Mouse (Mus musculus): ENCODE measurements around the gene BC055324. TPM values are rescaled to one million over a fixed set of nuclear protein-coding genes. Genes with fewer than 3 reads are reported as not detected.

BC055324 gene
- total and polyA plus RNA-seq, 2 experiments = 0.10 to 0.37 TPM

GRCm38 (mm10) chr1:164019789-164020188 lies 25.2 kb upstream of the BC055324 start:
- Histone ChIP-seq H3K4me3 (ENCODE audit: insufficient read depth, low read depth, low read length) (no peak overlapping the region), H3K27me3 (ENCODE audit: control insufficient read depth, insufficient read depth, low read length) (no peaks in the 10 kb centered on the region), H3K27ac (replicated peaks; ENCODE audit: insufficient read depth, low read depth, low read length) (no peak overlapping the region), H3K9ac (ENCODE audit: low read depth, low read length) (no peak overlapping the region), H3K36me3 (ENCODE audit: control insufficient read depth, insufficient read depth, low read length) (no peaks in the 10 kb centered on the region), H3K79me2 (ENCODE audit: control insufficient read depth, insufficient read depth, low read length) (no peaks in the 10 kb centered on the region), H3K4me1 (ENCODE audit: control insufficient read depth, insufficient read depth, low read length) (no peaks in the 10 kb centered on the region)
- 74% methylated on average over 6 of the region's 6 CpGs for WGBS
- no peak for TF ChIP-seq CTCF (IDR thresholded peaks at IDR 0.05; ENCODE audit: low read depth, low read length)
- no peak for TF ChIP-seq POLR2A (IDR thresholded peaks at IDR 0.05; ENCODE audit: extremely low read depth, insufficient read depth, low read length)
- no peak for DNase-seq (ENCODE audit: extremely low read depth, low read depth, low spot score)

DNA sequence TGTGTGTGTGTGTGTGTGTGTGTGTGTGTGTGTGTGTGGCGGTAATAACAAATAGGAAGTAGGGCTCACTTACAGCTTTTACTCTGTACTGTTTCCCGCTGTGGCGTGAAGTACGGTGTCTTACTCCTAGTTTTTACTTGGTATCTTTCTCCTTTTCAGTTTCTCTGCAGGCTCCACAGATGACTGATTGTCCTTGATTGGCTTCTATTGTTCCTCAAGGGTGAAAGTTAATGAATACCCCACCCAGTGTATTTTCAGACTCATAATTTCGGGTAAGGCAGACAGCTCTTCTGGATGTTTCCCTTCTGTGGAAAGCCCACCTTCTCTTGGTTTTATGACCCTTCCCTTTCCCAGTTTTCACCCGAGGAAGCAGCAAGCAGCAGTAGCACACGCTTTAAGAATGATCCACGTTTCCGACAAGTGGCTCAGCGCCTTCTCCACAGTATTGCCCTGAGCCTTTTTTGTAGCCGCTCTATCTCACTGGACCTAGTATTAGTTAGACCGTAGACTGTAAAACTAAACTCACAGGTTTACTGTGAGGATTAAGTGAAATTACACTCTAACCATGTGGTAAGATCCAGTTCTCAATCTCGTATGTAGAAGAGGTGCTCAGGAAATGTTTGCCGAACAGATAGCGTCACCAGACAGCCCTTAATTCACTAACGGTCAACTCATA lies 23.8 kb upstream of the BC055324 start:
- no peak overlapping the region for H3K4me3 ChIP-seq (ENCODE audit: insufficient read depth, low read depth, low read length)
- H3K27ac ChIP-seq (replicated peaks; ENCODE audit: insufficient read depth, low read depth, low read length) = no peak overlapping the region
- no peak overlapping the region for H3K9ac ChIP-seq (ENCODE audit: low read depth, low read length)
- no peaks in the 10 kb centered on the region for H3K79me2 ChIP-seq (ENCODE audit: control insufficient read depth, insufficient read depth, low read length)
- WGBS = 85% methylated on average over 16 of the region's 16 CpGs
- H3K27me3 ChIP-seq (ENCODE audit: control insufficient read depth, insufficient read depth, low read length) = no peaks in the 10 kb centered on the region
- no peaks in the 10 kb centered on the region for H3K4me1 ChIP-seq (ENCODE audit: control insufficient read depth, insufficient read depth, low read length)
- no peak for DNase-seq (ENCODE audit: extremely low read depth, low read depth, low spot score)
- H3K36me3 ChIP-seq (ENCODE audit: control insufficient read depth, insufficient read depth, low read length) = no peaks in the 10 kb centered on the region
- no peak for TF ChIP-seq CTCF (IDR thresholded peaks at IDR 0.05; ENCODE audit: low read depth, low read length)
- no peak for TF ChIP-seq POLR2A (IDR thresholded peaks at IDR 0.05; ENCODE audit: extremely low read depth, insufficient read depth, low read length)

- Histone ChIP-seq H3K4me1 (ENCODE audit: control insufficient read depth, insufficient read depth, low read length) (no peaks in the 10 kb centered on the region), H3K27me3 (ENCODE audit: control insufficient read depth, insufficient read depth, low read length) (no peaks in the 10 kb centered on the region), H3K4me3 (ENCODE audit: insufficient read depth, low read depth, low read length) (no peak overlapping the region), H3K79me2 (ENCODE audit: control insufficient read depth, insufficient read depth, low read length) (no peaks in the 10 kb centered on the region), H3K9ac (ENCODE audit: low read depth, low read length) (no peak overlapping the region), H3K27ac (replicated peaks; ENCODE audit: insufficient read depth, low read depth, low read length) (no peak overlapping the region), H3K36me3 (ENCODE audit: control insufficient read depth, insufficient read depth, low read length) (no peaks in the 10 kb centered on the region)
- DNase-seq (ENCODE audit: extremely low read depth, low read depth, low spot score) = no peak
- TF ChIP-seq CTCF (IDR thresholded peaks at IDR 0.05; ENCODE audit: low read depth, low read length) (no peak), POLR2A (IDR thresholded peaks at IDR 0.05; ENCODE audit: extremely low read depth, insufficient read depth, low read length) (no peak)
- WGBS = 71% methylated on average over 1 of the region's 1 CpGs
Measured at GRCm38 (mm10) chr1:164014616-164015015, 20.0 kb upstream of the BC055324 start.

- H3K9ac ChIP-seq (ENCODE audit: low read depth, low read length) = no peak overlapping the region
- H3K36me3 ChIP-seq (ENCODE audit: control insufficient read depth, insufficient read depth, low read length) = no peaks in the 10 kb centered on the region
- no peak overlapping the region for H3K27ac ChIP-seq (replicated peaks; ENCODE audit: insufficient read depth, low read depth, low read length)
- H3K79me2 ChIP-seq (ENCODE audit: control insufficient read depth, insufficient read depth, low read length) = no peaks in the 10 kb centered on the region
- peak; percentile 24 for DNase-seq (ENCODE audit: extremely low read depth, low read depth, low spot score)
- H3K4me3 ChIP-seq (ENCODE audit: insufficient read depth, low read depth, low read length) = no peak overlapping the region
- H3K4me1 ChIP-seq (ENCODE audit: control insufficient read depth, insufficient read depth, low read length) = no peaks in the 10 kb centered on the region
- 33% methylated on average over 2 of the region's 2 CpGs for WGBS
- no peaks in the 10 kb centered on the region for H3K27me3 ChIP-seq (ENCODE audit: control insufficient read depth, insufficient read depth, low read length)
- TF ChIP-seq POLR2A (IDR thresholded peaks at IDR 0.05; ENCODE audit: extremely low read depth, insufficient read depth, low read length) (no peak), CTCF (IDR thresholded peaks at IDR 0.05; ENCODE audit: low read depth, low read length) (peak; percentile 25; the same call in 1 of the 2 replicates)
Measured at GRCm38 (mm10) chr1:164009235-164009634, 14.6 kb upstream of the BC055324 start.

DNA sequence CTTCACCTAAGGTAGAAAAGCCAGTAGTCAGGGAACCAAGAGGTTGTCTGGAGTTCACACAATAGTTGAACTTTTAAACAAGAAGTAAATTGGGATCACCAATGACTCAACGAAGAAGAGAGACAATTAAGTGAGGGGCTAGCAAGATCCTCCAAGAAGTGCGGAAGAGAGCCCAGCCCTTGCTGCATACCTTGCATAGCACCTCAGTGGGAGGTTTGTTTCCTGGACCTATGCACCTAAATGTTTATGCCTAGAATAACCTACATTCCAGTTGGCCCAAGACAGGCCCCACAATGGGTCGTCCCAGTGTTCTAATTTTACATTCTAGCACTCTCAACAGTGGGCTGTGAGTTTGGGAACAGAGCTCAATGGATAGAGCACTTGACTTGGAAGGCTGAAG lies 9.7 kb upstream of the BC055324 start:
- H3K4me3 ChIP-seq (ENCODE audit: insufficient read depth, low read depth, low read length) = no peak overlapping the region
- H3K79me2 ChIP-seq (ENCODE audit: control insufficient read depth, insufficient read depth, low read length) = no peaks in the 10 kb centered on the region
- TF ChIP-seq CTCF (IDR thresholded peaks at IDR 0.05; ENCODE audit: low read depth, low read length) = no peak
- H3K36me3 ChIP-seq (ENCODE audit: control insufficient read depth, insufficient read depth, low read length) = no peaks in the 10 kb centered on the region
- no peaks in the 10 kb centered on the region for H3K27me3 ChIP-seq (ENCODE audit: control insufficient read depth, insufficient read depth, low read length)
- H3K4me1 ChIP-seq (ENCODE audit: control insufficient read depth, insufficient read depth, low read length) = no peaks in the 10 kb centered on the region
- DNase-seq (ENCODE audit: extremely low read depth, low read depth, low spot score) = no peak
- H3K27ac ChIP-seq (replicated peaks; ENCODE audit: insufficient read depth, low read depth, low read length) = no peak overlapping the region
- H3K9ac ChIP-seq (ENCODE audit: low read depth, low read length) = no peak overlapping the region
- WGBS = 74% methylated on average over 3 of the region's 3 CpGs

- Histone ChIP-seq H3K79me2 (ENCODE audit: control insufficient read depth, insufficient read depth, low read length) (no peaks in the 10 kb centered on the region), H3K4me1 (ENCODE audit: control insufficient read depth, insufficient read depth, low read length) (no peaks in the 10 kb centered on the region), H3K4me3 (ENCODE audit: insufficient read depth, low read depth, low read length) (no peak overlapping the region), H3K27me3 (ENCODE audit: control insufficient read depth, insufficient read depth, low read length) (no peaks in the 10 kb centered on the region), H3K9ac (ENCODE audit: low read depth, low read length) (no peak overlapping the region), H3K36me3 (ENCODE audit: control insufficient read depth, insufficient read depth, low read length) (no peaks in the 10 kb centered on the region), H3K27ac (replicated peaks; ENCODE audit: insufficient read depth, low read depth, low read length) (no peak overlapping the region)
- no peak for DNase-seq (ENCODE audit: extremely low read depth, low read depth, low spot score)
- WGBS = 72% methylated on average over 6 of the region's 6 CpGs
- TF ChIP-seq CTCF (IDR thresholded peaks at IDR 0.05; ENCODE audit: low read depth, low read length) = no peak
- TF ChIP-seq POLR2A (IDR thresholded peaks at IDR 0.05; ENCODE audit: extremely low read depth, insufficient read depth, low read length) = no peak
Measured at GRCm38 (mm10) chr1:164001831-164002452, 7.3 kb upstream of the BC055324 start.

Data from liver, adult 2 months (tissue).